Mouse (Mus musculus) spleen, adult 2 months (tissue): ENCODE data around the gene Ndel1. TPM values are rescaled to one million over a fixed set of nuclear protein-coding genes. Genes with fewer than 3 reads are reported as not detected.

Experiments
- DNase-seq, 2 experiments: peaks; one replicate each; pipeline versions ENCODE4 v3.0.0 to v3.0.0-alpha.2; 2012 to 2021; ENCODE audit warnings: low spot score in 2 of 2, low read depth in 1 of 2
- H3K27ac ChIP-seq: fragments of 200-500 bp; 2 replicates; pipeline ENCODE4 v1.5.1; 2012; ENCODE audit warnings: low read length, inconsistent platforms; ENCODE audit not compliant: insufficient read depth
- H3K27me3 ChIP-seq: fragments of 200-500 bp; 2 replicates; pipeline ENCODE4 v1.6.1; 2012; ENCODE audit warnings: mild to moderate bottlenecking, moderate library complexity, low read length, inconsistent platforms; ENCODE audit not compliant: control insufficient read depth, insufficient read depth
- H3K36me3 ChIP-seq: fragments of 200-500 bp; 2 replicates; pipeline ENCODE4 v1.6.1; 2012; ENCODE audit warnings: mild to moderate bottlenecking, low read length, inconsistent platforms; ENCODE audit not compliant: control insufficient read depth, insufficient read depth
- H3K4me1 ChIP-seq: fragments of 200-500 bp; 2 replicates; pipeline ENCODE4 v1.6.1; 2011; ENCODE audit warnings: inconsistent platforms; ENCODE audit not compliant: control insufficient read depth, insufficient read depth, insufficient read length
- H3K4me3 ChIP-seq: fragments of 200-500 bp; 2 replicates; pipeline ENCODE4 v1.5.1; 2011; ENCODE audit warnings: mild to moderate bottlenecking, inconsistent platforms; ENCODE audit not compliant: insufficient read depth, insufficient read length; ENCODE audit errors: extremely low read depth
- CTCF ChIP-seq: fragments of 200-500 bp; IDR thresholded peaks from 2 replicates; pipeline ENCODE4 v1.5.1; 2011; ENCODE audit warnings: mild to moderate bottlenecking, inconsistent platforms; ENCODE audit not compliant: insufficient read depth, insufficient read length, insufficient replicate concordance; ENCODE audit errors: extremely low read depth
- POLR2A ChIP-seq: fragments of 200-500 bp; IDR thresholded peaks from 2 replicates; pipeline ENCODE4 v1.6.1; 2011; ENCODE audit warnings: low read depth, low read length, inconsistent platforms
- WGBS: fragments of 180-500 bp; shearing (Covaris S2); methylation state at CpG from one replicate; pipeline ENCODE4 v1.1.7; 2018; 5-methylcytosine and 5-hydroxymethylcytosine counted together
- polyA plus RNA-seq: library from polyadenylated mRNA; depleted of rRNA; stranded (reverse); fragments of >200 nt; gene quantifications from 2 replicates; pipeline ENCODE4 v1.2.3, GENCODE M21; 2012

The Ndel1 gene
- polyA plus RNA-seq, 1 experiment, result 23.0 TPM

GRCm38 (mm10) chr11:68807787-68808186 lies 63.9 kb downstream of the Ndel1 start:
- Histone ChIP-seq H3K4me1 (no peaks in the 10 kb centered on the region), H3K4me3 (no peak overlapping the region), H3K36me3 (no peaks in the 10 kb centered on the region; the same call in 1 of the 2 replicates), H3K27ac (no peak overlapping the region), H3K27me3 (no peaks in the 10 kb centered on the region)
- TF ChIP-seq CTCF (peak; percentile 83; the same call in 1 of the 2 replicates), POLR2A (no peak)
- WGBS, result 43% methylated on average over 6 of the region's 6 CpGs
- DNase-seq, result peak; percentile 7 to 54

- TF ChIP-seq POLR2A, result no peak
- TF ChIP-seq CTCF, result no peak
- no peaks in the 10 kb centered on the region for H3K27me3 ChIP-seq
- DNase-seq, result no peak
- H3K27ac ChIP-seq, result no peak overlapping the region
- no peaks in the 10 kb centered on the region for H3K36me3 ChIP-seq
- no peaks in the 10 kb centered on the region for H3K4me1 ChIP-seq
- 34% methylated on average over 4 of the region's 4 CpGs for WGBS
- no peak overlapping the region for H3K4me3 ChIP-seq
Observed at GRCm38 (mm10) chr11:68805148-68805547, 66.5 kb downstream of the Ndel1 start.

- DNase-seq, result no peak
- TF ChIP-seq CTCF (no peak), POLR2A (no peak)
- 97% methylated on average over 10 of the region's 10 CpGs for WGBS
- no peaks in the 10 kb centered on the region for H3K4me1 ChIP-seq
- H3K27me3 ChIP-seq, result no peaks in the 10 kb centered on the region
- no peak overlapping the region for H3K4me3 ChIP-seq
- no peaks in the 10 kb centered on the region for H3K36me3 ChIP-seq
- H3K27ac ChIP-seq, result no peak overlapping the region
Observed at GRCm38 (mm10) chr11:68798258-68798657, 73.4 kb downstream of the Ndel1 start.

GRCm38 (mm10) chr11:68791794-68792193 lies 79.9 kb downstream of the Ndel1 start:
- 94% methylated on average over 9 of the region's 9 CpGs for WGBS
- Histone ChIP-seq H3K27me3 (no peaks in the 10 kb centered on the region), H3K36me3 (no peaks in the 10 kb centered on the region), H3K27ac (no peak overlapping the region), H3K4me1 (no peaks in the 10 kb centered on the region), H3K4me3 (no peak overlapping the region)
- TF ChIP-seq CTCF (no peak), POLR2A (no peak)
- no peak for DNase-seq

DNA sequence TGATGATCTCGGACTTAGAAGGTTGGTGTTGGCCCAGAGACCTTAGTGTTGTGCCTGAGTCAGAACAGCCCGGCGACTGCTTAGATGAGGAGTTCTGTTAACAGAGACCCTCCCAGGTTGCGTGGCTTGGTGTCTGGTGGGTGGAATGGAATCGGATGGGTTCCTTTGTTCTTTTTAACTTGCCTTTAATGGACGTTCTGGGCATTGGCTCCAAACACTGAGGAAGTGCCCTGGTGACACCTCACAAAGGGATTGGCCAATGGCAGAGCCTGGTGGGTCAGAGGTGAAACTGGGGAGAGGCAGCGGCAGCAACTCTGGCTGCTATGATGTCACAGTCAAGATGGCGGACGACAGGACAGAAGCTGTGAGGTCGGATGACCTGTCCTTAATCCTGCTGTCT lies 80.9 kb downstream of the Ndel1 start:
- TF ChIP-seq POLR2A, result no peak

GRCm38 (mm10) chr11:68787222-68787621 lies 84.4 kb downstream of the Ndel1 start:
- Histone ChIP-seq H3K4me3 (no peak overlapping the region), H3K27me3 (no peaks in the 10 kb centered on the region), H3K36me3 (no peaks in the 10 kb centered on the region), H3K4me1 (no peaks in the 10 kb centered on the region), H3K27ac (no peak overlapping the region)
- no peak for DNase-seq
- no peak for TF ChIP-seq POLR2A
- TF ChIP-seq CTCF, result no peak
- 90% methylated on average over 9 of the region's 9 CpGs for WGBS

More for the DNA sequence above, 80.9 kb downstream of the Ndel1 start:
- Histone ChIP-seq H3K36me3 (no peaks in the 10 kb centered on the region), H3K4me1 (no peaks in the 10 kb centered on the region), H3K27me3 (no peaks in the 10 kb centered on the region), H3K4me3 (no peak overlapping the region), H3K27ac (no peak overlapping the region)
- 94% methylated on average over 10 of the region's 10 CpGs for WGBS
- no peak for DNase-seq

DNA sequence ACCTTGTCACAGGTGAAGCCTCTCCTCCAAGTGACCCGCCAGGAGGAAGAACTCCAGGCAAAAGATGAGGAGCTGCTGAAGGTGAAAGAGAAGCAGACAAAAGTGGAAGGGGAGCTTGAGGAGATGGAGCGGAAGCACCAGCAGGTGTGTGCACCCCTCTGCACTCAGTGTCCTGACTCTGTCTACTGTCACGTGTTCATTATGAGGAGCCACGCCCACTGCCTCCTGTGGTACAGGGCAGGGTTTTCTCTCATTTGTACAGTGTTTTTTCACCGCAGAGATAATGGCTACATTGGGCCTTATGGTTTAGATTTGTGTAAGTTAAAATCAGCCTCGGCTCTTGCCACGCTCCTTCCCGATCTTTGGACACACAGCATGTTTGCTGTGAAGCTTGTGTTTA lies 85.8 kb downstream of the Ndel1 start:
- WGBS, result 78% methylated on average over 8 of the region's 8 CpGs
- no peak overlapping the region for H3K4me3 ChIP-seq
- H3K4me1 ChIP-seq, result no peaks in the 10 kb centered on the region
- no peak overlapping the region for H3K27ac ChIP-seq
- H3K27me3 ChIP-seq, result no peaks in the 10 kb centered on the region
- no peak for TF ChIP-seq CTCF
- TF ChIP-seq POLR2A, result no peak
- H3K36me3 ChIP-seq, result no peaks in the 10 kb centered on the region
- DNase-seq, result no peak

DNA sequence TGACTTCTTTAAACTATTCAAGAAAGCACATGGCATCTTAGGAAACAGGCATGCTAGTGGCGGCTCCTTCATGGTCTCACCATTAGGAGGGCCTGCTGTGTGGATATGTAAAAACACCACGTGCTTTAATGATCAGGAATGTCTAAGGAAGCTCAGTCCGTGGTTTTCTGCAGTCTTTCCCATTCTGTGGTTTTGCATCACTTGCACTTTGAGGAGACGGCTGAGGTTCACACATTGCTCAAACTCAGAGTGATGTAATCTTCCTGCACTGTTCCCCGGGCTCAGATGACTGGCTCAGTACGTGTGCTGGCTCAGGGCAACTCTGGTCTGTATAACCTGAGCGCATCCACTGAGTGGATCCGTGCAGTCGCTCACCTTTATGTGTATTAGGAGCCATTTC lies 89.3 kb downstream of the Ndel1 start:
- no peaks in the 10 kb centered on the region for H3K4me1 ChIP-seq
- H3K4me3 ChIP-seq, result no peak overlapping the region
- WGBS, result 52% methylated on average over 9 of the region's 9 CpGs
- DNase-seq, result no peak
- no peak overlapping the region for H3K27ac ChIP-seq
- TF ChIP-seq POLR2A (no peak), CTCF (no peak)
- no peaks in the 10 kb centered on the region for H3K36me3 ChIP-seq
- H3K27me3 ChIP-seq, result no peaks in the 10 kb centered on the region
